Mouse (Mus musculus): Measurements from ENCODE around the gene Xrcc6. TPM values are rescaled to one million over a fixed set of nuclear protein-coding genes. Genes with fewer than 3 reads are reported as not detected.
"Not testable (repeated sequence)": the region's sequence is repeated elsewhere in the genome, so short reads cannot be mapped to it uniquely, and the experiment has no call there.

Xrcc6 gene
- polyA plus RNA-seq, 1 experiment = 37.4 TPM

DNA sequence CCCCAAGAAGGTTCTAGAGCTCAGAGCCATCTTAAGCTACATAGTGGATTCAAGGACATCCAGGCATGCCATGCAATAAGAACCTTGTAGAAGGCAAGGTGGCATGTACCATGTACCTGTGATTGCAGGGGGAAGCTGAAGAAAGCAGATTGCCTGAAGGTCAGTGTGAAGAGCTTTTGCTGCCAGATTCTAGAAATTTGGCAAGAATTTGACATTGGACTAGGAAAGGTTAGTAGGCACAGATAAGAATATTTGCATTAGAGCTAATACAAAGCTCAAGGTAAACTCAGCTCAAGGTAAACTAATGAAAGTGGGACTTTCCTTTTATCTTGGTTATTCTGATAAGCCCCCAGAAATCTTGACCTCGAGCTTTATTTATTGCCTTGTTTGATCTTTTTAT is 23.4 kb upstream of the Xrcc6 start:
- Histone ChIP-seq H3K4me3 (ENCODE audit: insufficient read depth, low read length) (no peak overlapping the region), H3K27ac (ENCODE audit: insufficient read depth, low read length) (no peak overlapping the region), H3K4me1 (ENCODE audit: control insufficient read depth, insufficient read depth, low read length) (0 out of 2 replicates have a peak, but pooled peaks cover 4% of the 10 kb centered on the region)
- TF ChIP-seq CTCF (IDR thresholded peaks at IDR 0.05; ENCODE audit: borderline replicate concordance, insufficient read depth, low read length) = no peak
- TF ChIP-seq POLR2A (IDR thresholded peaks at IDR 0.05; ENCODE audit: low read depth, low read length) = no peak

DNA sequence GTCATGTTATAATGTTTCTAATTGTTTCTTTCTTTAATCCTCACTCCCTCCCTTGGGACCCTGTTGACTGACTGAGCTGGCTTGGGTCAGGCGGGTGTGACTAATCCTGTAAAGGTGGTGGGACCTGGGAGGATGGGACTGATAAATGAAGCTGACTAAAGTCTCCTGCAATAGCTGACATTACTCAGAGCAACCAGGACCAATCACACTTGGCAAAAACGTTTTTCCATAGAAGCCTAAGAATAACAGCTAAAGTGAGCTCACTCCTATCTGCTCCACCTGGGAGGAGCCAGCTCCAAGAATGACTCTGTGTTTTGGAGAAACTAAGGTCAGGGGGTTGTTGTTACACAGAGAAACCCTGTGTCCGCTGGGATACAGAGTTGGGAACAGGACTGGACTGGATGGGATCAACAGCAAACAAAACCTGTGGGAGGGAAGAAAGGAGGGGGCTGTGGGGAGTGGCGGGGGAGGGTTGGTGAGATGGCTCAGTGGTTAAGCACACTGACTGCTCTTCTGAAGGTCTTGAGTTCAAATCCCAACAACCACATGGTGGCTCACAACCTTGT is 22.6 kb upstream of the Xrcc6 start:
- TF ChIP-seq CTCF (IDR thresholded peaks at IDR 0.05; ENCODE audit: borderline replicate concordance, insufficient read depth, low read length) = no peak
- Histone ChIP-seq H3K4me3 (ENCODE audit: insufficient read depth, low read length) (no peak overlapping the region), H3K4me1 (ENCODE audit: control insufficient read depth, insufficient read depth, low read length) (0 out of 2 replicates have a peak, but pooled peaks cover 4% of the 10 kb centered on the region), H3K27ac (ENCODE audit: insufficient read depth, low read length) (no peak overlapping the region)

DNA sequence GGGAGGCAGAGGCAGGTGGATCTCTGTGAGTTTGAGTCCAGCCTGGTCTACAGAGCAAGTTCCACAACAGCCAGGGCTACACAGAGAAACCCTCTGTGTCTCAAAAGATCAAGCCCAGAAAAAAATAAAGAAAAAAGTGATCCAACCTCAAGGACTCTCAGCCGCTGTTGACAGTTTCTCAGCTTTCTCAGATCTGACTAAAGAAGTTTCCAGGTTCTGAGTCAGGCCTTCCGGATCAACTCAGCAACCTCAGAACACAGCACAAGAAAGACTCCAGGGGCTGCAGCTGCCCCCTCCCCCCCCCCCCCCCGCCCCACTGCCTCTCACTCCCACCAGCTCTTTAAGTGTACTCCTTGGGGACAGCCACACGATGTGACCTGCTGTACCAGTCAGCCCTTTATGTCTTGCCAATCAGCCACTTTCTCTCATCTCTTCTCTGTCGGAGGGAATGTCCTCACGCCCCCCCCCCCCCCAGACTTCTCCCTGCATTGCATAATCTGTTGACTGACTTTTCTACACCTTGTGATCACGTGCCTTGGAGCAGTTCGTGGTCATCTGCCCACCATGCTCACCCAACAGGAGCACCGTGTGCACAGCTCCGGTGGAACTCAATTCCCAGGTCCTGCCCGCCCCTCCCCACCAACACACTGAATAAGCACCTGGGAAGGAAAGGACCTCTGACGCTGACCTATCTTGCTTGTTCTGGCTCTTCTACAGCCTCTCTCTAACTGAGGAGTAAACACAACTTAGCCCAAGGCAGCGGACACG is 21.4 kb upstream of the Xrcc6 start:
- Histone ChIP-seq H3K4me3 (ENCODE audit: insufficient read depth, low read length) (no peak overlapping the region), H3K4me1 (ENCODE audit: control insufficient read depth, insufficient read depth, low read length) (0 out of 2 replicates have a peak, but pooled peaks cover 4% of the 10 kb centered on the region), H3K27ac (ENCODE audit: insufficient read depth, low read length) (no peak overlapping the region)
- no peak for TF ChIP-seq POLR2A (IDR thresholded peaks at IDR 0.05; ENCODE audit: low read depth, low read length)
- no peak for TF ChIP-seq CTCF (IDR thresholded peaks at IDR 0.05; ENCODE audit: borderline replicate concordance, insufficient read depth, low read length)

DNA sequence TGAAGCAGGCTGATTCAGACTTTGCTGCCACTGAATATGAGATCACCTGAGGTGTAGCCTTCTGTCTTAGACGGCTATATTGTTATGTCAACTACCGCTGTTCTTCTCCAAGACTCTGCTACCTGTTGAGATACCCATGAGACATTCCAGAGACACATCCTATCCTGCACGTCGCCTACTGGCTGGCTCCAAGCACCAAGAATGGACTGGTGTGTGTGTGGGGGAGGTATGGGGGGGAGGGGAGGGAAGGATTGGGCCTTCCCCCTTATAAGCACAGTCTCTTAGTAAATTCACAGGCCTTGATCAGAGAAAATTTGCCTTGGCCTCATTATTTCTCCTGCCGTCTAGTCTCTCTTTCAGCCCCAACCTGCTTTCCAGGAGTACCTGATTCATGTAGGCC is 19.8 kb upstream of the Xrcc6 start:
- TF ChIP-seq POLR2A (IDR thresholded peaks at IDR 0.05; ENCODE audit: low read depth, low read length) (no peak), CTCF (IDR thresholded peaks at IDR 0.05; ENCODE audit: borderline replicate concordance, insufficient read depth, low read length) (no peak)
- H3K4me3 ChIP-seq (ENCODE audit: insufficient read depth, low read length) = no peak overlapping the region
- H3K27ac ChIP-seq (ENCODE audit: insufficient read depth, low read length) = no peak overlapping the region
- 0 out of 2 replicates have a peak, but pooled peaks cover 4% of the 10 kb centered on the region for H3K4me1 ChIP-seq (ENCODE audit: control insufficient read depth, insufficient read depth, low read length)

DNA sequence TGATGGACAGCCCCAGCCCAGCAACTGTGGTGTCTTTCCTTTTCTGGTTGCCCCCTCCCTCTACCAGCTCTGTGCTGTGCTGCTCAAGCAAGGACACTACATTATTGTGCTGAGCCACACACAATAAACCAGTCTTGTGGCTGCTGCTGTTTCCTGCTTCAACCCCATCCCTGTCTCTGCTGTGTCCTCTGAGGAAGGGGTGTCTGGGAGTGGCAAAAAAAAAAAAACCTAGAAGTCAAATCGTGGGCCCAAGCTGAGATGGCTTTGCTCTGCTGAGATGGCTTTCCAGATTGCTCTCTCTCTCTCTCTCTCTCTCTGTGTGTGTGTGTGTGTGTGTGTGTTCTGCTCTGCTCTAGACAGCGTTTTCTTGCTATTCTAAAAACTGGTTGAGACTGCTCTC is 19.2 kb upstream of the Xrcc6 start:
- 0 out of 2 replicates have a peak, but pooled peaks cover 4% of the 10 kb centered on the region for H3K4me1 ChIP-seq (ENCODE audit: control insufficient read depth, insufficient read depth, low read length)
- no peak overlapping the region for H3K4me3 ChIP-seq (ENCODE audit: insufficient read depth, low read length)
- no peak overlapping the region for H3K27ac ChIP-seq (ENCODE audit: insufficient read depth, low read length)
- TF ChIP-seq POLR2A (IDR thresholded peaks at IDR 0.05; ENCODE audit: low read depth, low read length) (no peak), CTCF (IDR thresholded peaks at IDR 0.05; ENCODE audit: borderline replicate concordance, insufficient read depth, low read length) (no peak)

DNA sequence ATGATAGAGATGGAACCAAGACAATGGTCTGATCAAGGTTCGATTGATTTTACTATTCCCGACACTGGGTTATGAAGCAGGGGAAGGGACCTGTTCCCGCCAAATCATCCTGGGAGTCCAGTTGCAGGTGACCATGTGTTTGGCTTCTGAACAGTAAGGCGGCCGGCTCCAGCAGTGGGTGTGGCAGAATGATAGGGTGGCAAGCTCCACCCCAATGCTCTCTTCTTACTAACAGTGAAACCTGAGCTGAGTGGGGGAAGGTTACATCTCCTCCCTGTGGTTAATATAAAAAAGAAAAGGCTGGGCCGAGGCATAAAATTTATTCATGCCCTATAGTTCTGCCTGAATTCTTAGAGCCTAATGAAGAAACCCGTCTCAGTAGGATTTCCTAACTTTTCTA is 18.5 kb upstream of the Xrcc6 start:
- Histone ChIP-seq H3K4me3 (ENCODE audit: insufficient read depth, low read length) (no peak overlapping the region), H3K4me1 (ENCODE audit: control insufficient read depth, insufficient read depth, low read length) (0 out of 2 replicates have a peak, but pooled peaks cover 4% of the 10 kb centered on the region), H3K27ac (ENCODE audit: insufficient read depth, low read length) (no peak overlapping the region)
- TF ChIP-seq CTCF (IDR thresholded peaks at IDR 0.05; ENCODE audit: borderline replicate concordance, insufficient read depth, low read length) = no peak

DNA sequence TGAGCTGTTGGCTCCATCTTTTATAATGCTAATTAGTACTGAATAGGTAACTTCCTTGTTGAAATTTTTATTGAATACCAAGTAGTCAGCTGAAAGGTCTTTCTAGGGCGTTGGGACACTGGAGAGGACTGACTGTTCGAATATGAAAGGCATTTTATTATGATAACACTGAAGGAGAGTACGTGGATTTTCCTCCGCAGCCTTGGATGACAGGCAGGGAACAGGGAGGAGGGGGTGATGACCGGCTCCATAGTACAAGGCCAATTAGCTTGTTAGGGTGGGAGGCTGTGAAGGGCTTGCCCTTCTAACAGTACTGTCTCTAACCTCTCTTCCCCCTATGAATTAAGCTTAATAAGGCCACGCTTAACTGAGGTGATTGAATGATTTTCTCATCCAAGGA is 18.0 kb upstream of the Xrcc6 start:
- H3K4me3 ChIP-seq (ENCODE audit: insufficient read depth, low read length); H3K27ac ChIP-seq (ENCODE audit: insufficient read depth, low read length); H3K4me1 ChIP-seq (ENCODE audit: control insufficient read depth, insufficient read depth, low read length): not testable (repeated sequence)

DNA sequence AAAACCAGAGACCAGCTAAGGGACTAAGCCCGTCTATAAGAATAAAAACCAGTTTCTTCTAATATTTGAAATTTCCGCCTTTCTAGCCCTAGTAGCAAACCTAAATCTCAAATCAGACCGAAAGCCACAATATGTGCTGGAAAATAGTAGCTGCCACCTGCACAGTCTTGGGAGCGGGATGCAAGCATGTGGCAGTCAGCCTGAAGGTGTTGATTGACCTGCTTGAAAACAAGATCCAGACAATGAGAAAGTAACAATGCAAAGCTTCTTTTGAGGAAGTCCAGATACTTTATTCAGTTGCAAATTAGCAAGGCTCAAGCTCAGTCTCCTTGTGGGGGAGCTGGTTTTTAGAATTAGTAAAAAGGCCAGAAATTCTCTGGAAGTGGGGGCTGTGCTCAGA is 17.1 kb upstream of the Xrcc6 start:
- H3K27ac ChIP-seq (ENCODE audit: insufficient read depth, low read length); H3K4me1 ChIP-seq (ENCODE audit: control insufficient read depth, insufficient read depth, low read length); H3K4me3 ChIP-seq (ENCODE audit: insufficient read depth, low read length): not testable (repeated sequence)

DNA sequence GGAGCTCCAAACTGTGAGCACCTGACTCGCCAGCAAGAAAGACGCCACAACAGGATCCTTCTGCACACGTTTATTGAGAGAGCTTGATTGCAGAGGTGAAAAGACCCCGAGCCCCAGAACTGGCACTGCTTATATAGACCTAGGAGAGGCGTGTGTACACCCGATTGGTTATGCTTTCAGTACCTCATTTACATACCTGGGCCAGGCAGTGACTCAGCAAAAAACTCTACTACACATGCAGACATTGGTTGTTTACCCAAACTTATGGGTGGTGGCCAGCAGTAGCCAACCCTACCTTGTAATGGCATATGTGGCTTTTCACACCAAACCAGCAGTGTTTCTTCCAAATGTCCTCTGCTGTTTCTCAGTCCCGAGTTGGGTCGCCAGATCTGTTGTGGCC is 12.5 kb upstream of the Xrcc6 start:
- not testable (repeated sequence) for H3K4me1 ChIP-seq (ENCODE audit: control insufficient read depth, insufficient read depth, low read length); H3K4me3 ChIP-seq (ENCODE audit: insufficient read depth, low read length)

DNA sequence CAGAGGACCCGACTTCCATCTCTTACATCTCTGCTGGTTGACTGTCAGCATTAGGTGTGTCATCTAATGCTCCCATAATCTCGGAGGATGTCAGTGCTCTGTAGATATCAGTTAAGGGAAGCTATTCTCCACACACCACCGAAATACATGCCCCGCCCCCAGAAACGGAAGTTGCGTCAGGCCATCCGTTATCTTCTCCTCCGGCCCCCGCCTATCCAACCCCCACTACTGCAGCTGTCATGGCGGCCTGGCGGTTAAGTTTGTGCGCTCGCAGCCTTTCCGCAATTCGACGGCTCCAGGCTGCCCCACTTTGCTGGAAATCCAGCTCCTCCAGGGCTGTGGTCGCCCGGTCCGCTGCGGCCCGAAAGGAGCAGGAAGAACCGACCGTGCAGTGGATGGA is 7.3 kb upstream of the Xrcc6 start, which contains the start of gene 1700029P11Rik:
Gene 1700029P11Rik, plus strand, starts transcription at position 220 of the 400 bp plus-strand sequence.
- no peak for TF ChIP-seq CTCF (IDR thresholded peaks at IDR 0.05; ENCODE audit: borderline replicate concordance, insufficient read depth, low read length)
- no peak for TF ChIP-seq POLR2A (IDR thresholded peaks at IDR 0.05; ENCODE audit: low read depth, low read length)
- no peak within 1 kb of the TSS for H3K4me3 ChIP-seq (ENCODE audit: insufficient read depth, low read length)
- no peak within 1 kb of the TSS for H3K27ac ChIP-seq (ENCODE audit: insufficient read depth, low read length)
- H3K4me1 ChIP-seq (ENCODE audit: control insufficient read depth, insufficient read depth, low read length) = no peaks in the 10 kb centered on the region

More for the DNA sequence above, 12.5 kb upstream of the Xrcc6 start:
- not testable (repeated sequence) for H3K27ac ChIP-seq (ENCODE audit: insufficient read depth, low read length)

DNA sequence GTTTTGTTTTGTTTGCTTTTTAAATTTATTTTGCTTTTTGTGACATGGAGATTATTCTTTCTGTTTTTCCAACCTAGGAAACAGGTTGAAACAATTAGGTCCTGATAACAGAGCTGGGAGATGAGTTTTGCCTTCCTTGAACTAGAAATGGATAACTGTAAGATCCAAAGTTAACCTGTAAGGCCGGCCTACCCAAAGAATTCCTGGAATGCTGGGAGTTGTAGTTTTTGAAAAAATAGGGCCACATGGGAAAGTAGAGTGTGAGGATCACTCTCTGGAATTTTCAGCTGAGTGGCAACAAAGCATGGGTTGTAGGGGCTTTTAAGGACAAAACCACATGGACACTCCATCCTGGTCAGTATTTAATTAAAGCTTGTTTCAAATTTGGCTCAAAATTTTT is 5.5 kb upstream of the Xrcc6 start:
- Histone ChIP-seq H3K4me1 (ENCODE audit: control insufficient read depth, insufficient read depth, low read length) (no peaks in the 10 kb centered on the region), H3K4me3 (ENCODE audit: insufficient read depth, low read length) (no peak overlapping the region), H3K27ac (ENCODE audit: insufficient read depth, low read length) (no peak overlapping the region)
- TF ChIP-seq POLR2A (IDR thresholded peaks at IDR 0.05; ENCODE audit: low read depth, low read length) (no peak), CTCF (IDR thresholded peaks at IDR 0.05; ENCODE audit: borderline replicate concordance, insufficient read depth, low read length) (no peak)

All from embryonic fibroblast, embryonic 13.5 days (primary cell).